Mouse (Mus musculus): Measurements from ENCODE around the gene Plaur. TPM values are rescaled to one million over a fixed set of nuclear protein-coding genes. Genes with fewer than 3 reads are reported as not detected.

The Plaur gene
- polyA plus RNA-seq, 1 experiment = 0.79 TPM

DNA sequence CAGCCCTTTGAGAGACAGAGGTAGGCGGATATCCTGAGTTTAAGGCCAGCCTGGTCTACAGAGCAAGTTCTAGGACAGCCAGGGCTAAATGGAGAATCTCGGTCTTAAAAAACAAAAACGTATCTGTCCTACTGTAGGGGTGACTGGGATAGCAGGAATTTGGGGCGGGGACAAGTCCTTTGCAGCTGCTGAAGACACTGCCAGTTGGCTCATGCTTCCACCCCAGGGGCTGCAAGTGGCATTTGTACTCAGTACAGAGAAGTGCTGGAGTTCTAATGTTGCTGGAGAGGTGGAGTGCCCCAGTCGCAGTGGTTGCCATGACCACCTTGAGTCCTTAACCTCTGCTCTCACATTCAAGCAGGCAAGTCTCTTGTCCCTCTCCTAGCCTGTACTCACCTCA is 60.5 kb downstream of the Plaur start:
- Histone ChIP-seq H3K27ac (ENCODE audit: insufficient read depth, low read length) (no peak overlapping the region), H3K27me3 (ENCODE audit: control insufficient read depth, insufficient read depth, low read length) (no peaks in the 10 kb centered on the region), H3K4me1 (ENCODE audit: control insufficient read depth, insufficient read depth, low read length) (peaks cover 20% of the 10 kb centered on the region), H3K4me3 (replicated peaks; ENCODE audit: insufficient read depth, low read depth, low read length) (no peak overlapping the region)
- no peak for DNase-seq
- WGBS = 44% methylated on average over 5 of the region's 5 CpGs
- no peak for TF ChIP-seq POLR2A (IDR thresholded peaks at IDR 0.05; ENCODE audit: borderline replicate concordance, insufficient read depth, low read length)
- no peak for TF ChIP-seq CTCF (IDR thresholded peaks at IDR 0.05; ENCODE audit: borderline replicate concordance, insufficient read depth, low read depth, low read length)

DNA sequence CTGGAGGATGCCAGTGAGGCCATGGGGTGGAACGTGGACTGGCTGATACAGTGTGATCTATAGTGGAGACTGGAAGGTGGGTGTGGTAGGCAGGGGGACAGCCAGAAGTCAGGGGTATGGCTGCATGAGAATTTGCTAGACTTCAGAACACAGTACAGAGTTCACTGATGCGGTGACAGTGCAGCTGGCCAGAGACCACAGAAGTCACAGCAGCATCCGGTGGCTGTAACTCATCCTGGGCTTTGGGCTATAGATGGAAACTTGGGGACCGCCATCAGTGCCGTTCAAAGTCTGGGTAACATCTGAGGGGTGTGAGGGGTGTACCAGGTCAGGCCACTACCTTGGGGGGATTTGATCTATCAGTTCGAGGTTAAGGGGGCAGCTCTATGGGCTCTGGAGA is 61.4 kb downstream of the Plaur start:
- WGBS = 63% methylated on average over 6 of the region's 6 CpGs

DNA sequence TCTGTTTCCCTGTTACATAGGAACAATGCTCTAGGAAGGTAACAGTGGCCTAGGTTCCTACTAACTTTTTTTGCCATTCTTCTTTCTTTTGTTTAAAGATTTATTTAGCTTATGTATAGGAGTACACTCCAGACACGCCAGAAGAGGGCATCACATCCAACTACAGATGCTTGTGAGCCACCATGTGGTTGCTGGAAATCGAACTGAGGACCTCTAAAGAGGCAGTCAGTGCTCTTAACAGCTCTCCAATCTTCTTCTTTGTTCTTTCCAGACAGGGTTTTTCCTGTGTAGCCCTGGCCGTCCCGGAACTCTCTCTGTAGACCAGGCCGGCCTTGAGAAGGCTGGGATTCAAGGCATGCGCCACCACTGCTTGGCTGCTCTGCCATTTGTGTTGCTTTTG is 62.7 kb downstream of the Plaur start:
- no peaks in the 10 kb centered on the region for H3K27me3 ChIP-seq (ENCODE audit: control insufficient read depth, insufficient read depth, low read length)
- TF ChIP-seq POLR2A (IDR thresholded peaks at IDR 0.05; ENCODE audit: borderline replicate concordance, insufficient read depth, low read length) = no peak
- no peak overlapping the region for H3K4me3 ChIP-seq (replicated peaks; ENCODE audit: insufficient read depth, low read depth, low read length)
- H3K27ac ChIP-seq (ENCODE audit: insufficient read depth, low read length) = no peak overlapping the region
- peaks cover 20% of the 10 kb centered on the region for H3K4me1 ChIP-seq (ENCODE audit: control insufficient read depth, insufficient read depth, low read length)
- DNase-seq = no peak
- 81% methylated on average over 6 of the region's 6 CpGs for WGBS

More for the DNA sequence above, 61.4 kb downstream of the Plaur start:
- Histone ChIP-seq H3K27ac (ENCODE audit: insufficient read depth, low read length) (no peak overlapping the region), H3K4me1 (ENCODE audit: control insufficient read depth, insufficient read depth, low read length) (peaks cover 20% of the 10 kb centered on the region), H3K27me3 (ENCODE audit: control insufficient read depth, insufficient read depth, low read length) (no peaks in the 10 kb centered on the region), H3K4me3 (replicated peaks; ENCODE audit: insufficient read depth, low read depth, low read length) (no peak overlapping the region)
- no peak for DNase-seq
- TF ChIP-seq POLR2A (IDR thresholded peaks at IDR 0.05; ENCODE audit: borderline replicate concordance, insufficient read depth, low read length) = no peak
- TF ChIP-seq CTCF (IDR thresholded peaks at IDR 0.05; ENCODE audit: borderline replicate concordance, insufficient read depth, low read depth, low read length) = no peak

Other genes with a start within 250 kb of the Plaur start
- 6.5 and 7.2 TPM in 2 replicates for gene Zfp109, start 224.9 kb upstream of the Plaur start, polyA plus RNA-seq (2012; rRNA removed)
- 5.7 and 6.1 TPM in 2 replicates for gene Zfp108, start 207.7 kb upstream of the Plaur start, polyA plus RNA-seq (2012; rRNA removed)
- gene Zfp93, start 192.1 kb upstream of the Plaur start, polyA plus RNA-seq (2012; rRNA removed) = 8.8 and 9.2 TPM in 2 replicates
- 33.0 and 36.4 TPM in 2 replicates for gene Zfp61, start 161.3 kb upstream of the Plaur start, polyA plus RNA-seq (2012; rRNA removed)
- 18.2 and 18.3 TPM in 2 replicates for gene Zfp94, start 145.8 kb upstream of the Plaur start, polyA plus RNA-seq (2012; rRNA removed)
- gene Tescl, start 128.5 kb upstream of the Plaur start, polyA plus RNA-seq (2012; rRNA removed) = 0.22 and 0.39 TPM in 2 replicates
- gene Lypd5, start 113.3 kb upstream of the Plaur start, polyA plus RNA-seq (2012; rRNA removed) = not detected in 2 replicates
- gene Kcnn4, start 92.2 kb upstream of the Plaur start, polyA plus RNA-seq (2012; rRNA removed) = 0.49 and 0.59 TPM in 2 replicates
- 89.3 and 95.5 TPM in 2 replicates for gene Smg9, start 62.9 kb upstream of the Plaur start, polyA plus RNA-seq (2012; rRNA removed)
- not detected in 2 replicates for gene Irgc1, start 10.2 kb upstream of the Plaur start, polyA plus RNA-seq (2012; rRNA removed)
- gene Cadm4, start 19.5 kb downstream of the Plaur start, polyA plus RNA-seq (2012; rRNA removed) = 285 and 312 TPM in 2 replicates
- gene Zfp428, start 44.5 kb downstream of the Plaur start, polyA plus RNA-seq (2012; rRNA removed) = 68.5 and 68.6 TPM in 2 replicates
- not detected in 2 replicates for gene AC161166.1, start 50.0 kb downstream of the Plaur start, polyA plus RNA-seq (2012; rRNA removed)
- gene Irgq, start 68.2 kb downstream of the Plaur start, polyA plus RNA-seq (2012; rRNA removed) = 37.0 and 38.3 TPM in 2 replicates
- gene Pinlyp, start 83.6 kb downstream of the Plaur start, polyA plus RNA-seq (2012; rRNA removed) = not detected in 2 replicates
- 46.2 and 51.3 TPM in 2 replicates for gene Xrcc1, start 83.8 kb downstream of the Plaur start, polyA plus RNA-seq (2012; rRNA removed)
- 25.7 and 28.0 TPM in 2 replicates for gene Ethe1, start 125.1 kb downstream of the Plaur start, polyA plus RNA-seq (2012; rRNA removed)
- 1.4 TPM in 2 replicates for gene Zfp575, start 125.2 kb downstream of the Plaur start, polyA plus RNA-seq (2012; rRNA removed)
- gene Phldb3, start 148.3 kb downstream of the Plaur start, polyA plus RNA-seq (2012; rRNA removed) = 0.18 TPM in 1 of 2 replicates, not detected in the other
- 0.08 TPM in 1 of 2 replicates, not detected in the other for gene Lypd3, start 174.1 kb downstream of the Plaur start, polyA plus RNA-seq (2012; rRNA removed)
- not detected in 2 replicates for gene Tex101, start 214.2 kb downstream of the Plaur start, polyA plus RNA-seq (2012; rRNA removed)
- gene BC049730, start 246.8 kb downstream of the Plaur start, polyA plus RNA-seq (2012; rRNA removed) = not detected in 2 replicates